Mouse (Mus musculus) forebrain, embryonic 11.5 days (tissue): ENCODE measurements at regions not wholly inside any gene's neighbourhood (a gene's known extent, or its start where the extent isn't known, plus 50 kb on each side); places are given as distances from the start of the nearest gene placed in this dataset.
A peak's percentile ranks its signal among the peaks of the same experiment; 100 is the strongest.

Source experiments
- ATAC-seq: fragments of 200-750 bp; cut with Nextera tagmentation; replicated peaks from 2 replicates; pipeline ENCODE4 v1.8.0; 2017; ENCODE audit warnings: moderate TSS enrichment; ENCODE audit not compliant: low FRiP score
- DNase-seq: peaks from one replicate; pipeline ENCODE4 v3.0.0-alpha.2; 2017; ENCODE audit warnings: low spot score
- H3K27ac ChIP-seq: fragments of 300-500 bp; sonication (generic); 2 replicates; pipeline ENCODE4 v1.5.1; 2014; ENCODE audit warnings: low read depth, low read length
- H3K27me3 ChIP-seq: fragments of 300-500 bp; sonication (generic); 2 replicates; pipeline ENCODE4 v1.6.1; 2014; ENCODE audit warnings: mild to moderate bottlenecking, low read length, mixed read lengths; ENCODE audit not compliant: control insufficient read depth, insufficient read depth
- H3K36me3 ChIP-seq: fragments of 300-500 bp; sonication (generic); 2 replicates; pipeline ENCODE4 v1.6.1; 2014; ENCODE audit warnings: mild to moderate bottlenecking, low read length, moderate library complexity, mixed read lengths; ENCODE audit not compliant: control insufficient read depth, insufficient read depth
- H3K4me1 ChIP-seq: fragments of 300-500 bp; sonication (generic); replicated peaks from 2 replicates; pipeline ENCODE4 v1.6.1; 2014; ENCODE audit warnings: low read length, mixed read lengths; ENCODE audit not compliant: control insufficient read depth, insufficient read depth
- H3K4me2 ChIP-seq: fragments of 300-500 bp; sonication (generic); 2 replicates; pipeline ENCODE4 v1.6.1; 2014; ENCODE audit warnings: low read depth, mild to moderate bottlenecking, low read length, moderate library complexity, mixed read lengths; ENCODE audit not compliant: severe bottlenecking
- H3K4me3 ChIP-seq: fragments of 300-500 bp; sonication (generic); 2 replicates; pipeline ENCODE4 v1.5.1; 2014; ENCODE audit warnings: low read depth, low read length
- H3K9ac ChIP-seq: fragments of 300-500 bp; sonication (generic); 2 replicates; pipeline ENCODE4 v1.6.1; 2014; ENCODE audit warnings: low read length
- H3K9me3 ChIP-seq: fragments of 300-500 bp; sonication (generic); 2 replicates; pipeline ENCODE4 v1.6.1; 2016; ENCODE audit warnings: low read length, mixed read lengths; ENCODE audit not compliant: control insufficient read depth
- WGBS: fragments of 180-500 bp; shearing (Covaris S2); extraction: QIAGEN DNeasy Blood & Tissue Kit; methylation state at CpG from one replicate; pipeline ENCODE4 v1.1.7; 2014; 5-methylcytosine and 5-hydroxymethylcytosine counted together

GRCm38 (mm10) chr5:141080896-141081295, 80.5 kb upstream of the Card11 start:
- Histone ChIP-seq H3K4me2 (no peak overlapping the region), H3K36me3 (no peaks in the 10 kb centered on the region), H3K9me3 (no peaks in the 10 kb centered on the region), H3K4me1 (peaks cover 2% of the 10 kb centered on the region; the same call in 1 of the 2 replicates), H3K4me3 (no peak overlapping the region), H3K27ac (no peak overlapping the region), H3K27me3 (no peaks in the 10 kb centered on the region), H3K9ac (no peak overlapping the region)
- 82% methylated on average over 5 of the region's 5 CpGs for WGBS
- ATAC-seq (no peak), DNase-seq (no peak)

DNA sequence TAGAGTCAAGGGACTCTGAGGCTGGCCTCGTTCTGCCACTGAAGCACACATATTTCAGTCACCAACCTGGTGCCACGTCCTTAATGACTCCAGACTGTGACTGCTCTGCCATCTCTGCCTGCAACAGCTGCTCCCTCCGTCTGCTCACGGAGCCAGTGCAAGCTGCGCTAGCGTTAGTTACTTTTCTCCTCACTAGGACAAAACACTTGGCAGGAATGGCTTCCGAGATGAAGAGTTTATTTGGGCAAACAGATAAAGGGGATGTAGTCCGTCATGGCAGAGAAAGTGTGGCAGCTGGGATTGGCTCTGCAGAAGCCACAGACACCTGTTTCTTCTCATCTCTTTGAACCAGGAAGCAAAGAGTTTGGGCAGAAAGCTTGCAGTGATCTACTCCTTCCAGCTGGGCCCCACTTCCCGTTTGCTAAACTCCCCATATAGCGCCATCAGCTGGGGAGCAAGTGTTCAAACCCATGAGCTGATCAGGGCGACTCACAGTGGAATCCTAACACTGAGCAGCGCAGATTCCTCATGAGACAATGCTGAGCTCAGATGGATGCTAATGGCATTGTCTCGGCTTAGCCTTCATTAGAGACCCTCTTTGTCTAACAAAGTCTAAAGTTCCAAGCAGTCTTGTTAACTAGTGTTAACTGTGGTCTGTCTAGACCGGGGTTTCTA, 83.8 kb upstream of the Card11 start:
- no peak for DNase-seq
- Histone ChIP-seq H3K36me3 (no peaks in the 10 kb centered on the region), H3K4me3 (no peak overlapping the region), H3K27me3 (no peaks in the 10 kb centered on the region), H3K4me1 (peaks cover 2% of the 10 kb centered on the region; the same call in 1 of the 2 replicates), H3K9me3 (no peaks in the 10 kb centered on the region), H3K9ac (no peak overlapping the region), H3K4me2 (no peak overlapping the region), H3K27ac (no peak overlapping the region)
- ATAC-seq = no peak
- 76% methylated on average over 14 of the region's 14 CpGs for WGBS

DNA sequence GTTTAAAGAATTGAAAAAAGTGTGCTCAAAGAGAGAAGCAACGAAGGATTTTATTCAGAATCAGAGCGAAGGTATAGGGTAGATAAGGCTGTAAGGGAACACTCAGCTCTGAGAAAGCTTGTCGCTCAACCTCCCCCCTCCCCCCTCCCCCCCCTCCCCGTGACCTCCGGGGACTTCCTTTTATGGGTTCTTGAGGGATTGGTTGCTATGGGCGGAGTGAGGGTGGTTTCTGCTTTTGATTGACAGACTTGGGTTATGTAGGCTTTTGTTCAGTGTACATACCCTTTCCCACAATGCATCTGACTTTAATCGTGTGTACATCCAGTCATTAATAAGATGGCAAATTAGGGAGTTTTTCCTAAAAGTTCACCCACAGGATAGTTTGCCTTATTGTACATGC, 84.4 kb upstream of the Card11 start:
- H3K9me3 ChIP-seq = no peaks in the 10 kb centered on the region
- no peak overlapping the region for H3K27ac ChIP-seq
- no peak overlapping the region for H3K4me3 ChIP-seq
- H3K27me3 ChIP-seq = no peaks in the 10 kb centered on the region
- no peaks in the 10 kb centered on the region for H3K36me3 ChIP-seq
- no peak overlapping the region for H3K4me2 ChIP-seq
- H3K9ac ChIP-seq = no peak overlapping the region
- peaks cover 2% of the 10 kb centered on the region; the same call in 1 of the 2 replicates for H3K4me1 ChIP-seq
- 0 out of 2 replicates have a peak, but pooled peaks have one; percentile 63 for ATAC-seq
- DNase-seq = no peak
- WGBS = 45% methylated on average over 6 of the region's 7 CpGs

DNA sequence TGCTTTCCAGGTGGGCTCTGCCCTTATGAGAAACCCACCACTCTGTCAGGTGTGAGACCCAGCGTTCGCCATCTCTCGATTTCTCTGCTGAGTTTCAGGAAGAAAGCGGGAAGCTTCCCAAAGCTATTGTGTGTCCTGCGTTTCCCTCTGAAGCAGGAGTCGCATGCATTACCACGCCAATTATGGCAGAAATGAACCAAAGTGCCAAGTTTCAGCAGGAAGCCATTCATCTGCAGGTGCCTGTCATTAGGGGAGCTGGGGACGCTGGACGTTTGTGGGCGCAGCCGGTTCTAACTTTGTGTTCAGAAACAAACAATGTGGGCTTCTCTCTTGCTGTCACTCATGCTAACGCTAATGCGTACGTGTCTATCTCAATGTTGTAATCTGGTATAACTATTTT, 91.3 kb upstream of the Card11 start:
- WGBS = 63% methylated on average over 14 of the region's 14 CpGs
- Histone ChIP-seq H3K27ac (no peak overlapping the region), H3K9ac (no peak overlapping the region), H3K9me3 (no peaks in the 10 kb centered on the region), H3K4me1 (peaks cover 5% of the 10 kb centered on the region; the same call in 1 of the 2 replicates), H3K27me3 (no peaks in the 10 kb centered on the region), H3K4me2 (no peak overlapping the region), H3K4me3 (no peak overlapping the region), H3K36me3 (no peaks in the 10 kb centered on the region)
- DNase-seq (no peak), ATAC-seq (no peak)

GRCm38 (mm10) chr5:141093641-141094040, 93.3 kb upstream of the Card11 start:
- 62% methylated on average over 4 of the region's 4 CpGs for WGBS
- Histone ChIP-seq H3K9ac (no peak overlapping the region), H3K4me2 (no peak overlapping the region), H3K27me3 (no peaks in the 10 kb centered on the region), H3K4me1 (peaks cover 5% of the 10 kb centered on the region; the same call in 1 of the 2 replicates), H3K27ac (no peak overlapping the region), H3K4me3 (no peak overlapping the region), H3K9me3 (no peaks in the 10 kb centered on the region), H3K36me3 (no peaks in the 10 kb centered on the region)
- ATAC-seq (no peak), DNase-seq (peak; percentile 68)

GRCm38 (mm10) chr5:141097878-141098277, 97.5 kb upstream of the Card11 start:
- H3K36me3 ChIP-seq = no peaks in the 10 kb centered on the region
- WGBS = 70% methylated on average over 4 of the region's 4 CpGs
- no peaks in the 10 kb centered on the region for H3K4me1 ChIP-seq
- no peak overlapping the region for H3K9ac ChIP-seq
- no peak overlapping the region for H3K27ac ChIP-seq
- H3K4me2 ChIP-seq = no peak overlapping the region
- H3K27me3 ChIP-seq = no peaks in the 10 kb centered on the region
- H3K9me3 ChIP-seq = no peaks in the 10 kb centered on the region
- ATAC-seq = no peak
- no peak overlapping the region for H3K4me3 ChIP-seq
- DNase-seq = no peak

DNA sequence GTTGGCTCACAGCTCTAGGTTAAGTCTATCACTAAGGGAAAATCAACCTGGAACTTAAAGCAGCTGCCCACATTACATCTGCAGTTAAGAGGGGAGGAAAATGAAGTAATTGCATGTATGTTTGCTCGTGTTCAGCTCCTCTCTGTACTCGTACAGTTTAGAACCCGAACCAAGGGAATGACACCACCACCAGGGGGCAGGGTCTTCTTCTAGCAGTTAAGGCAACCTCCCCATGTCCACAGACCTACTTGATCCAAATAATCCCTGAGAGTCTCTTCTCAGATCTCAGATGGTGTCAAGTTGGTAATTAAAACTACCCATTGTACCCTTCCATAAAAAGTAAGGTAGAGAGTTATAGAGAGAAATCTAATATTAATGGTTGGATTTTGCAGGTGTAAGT, 111.3 kb upstream of the Card11 start:
- ATAC-seq (no peak), DNase-seq (no peak)
- no peaks in the 10 kb centered on the region for H3K4me1 ChIP-seq
- 89% methylated on average over 3 of the region's 3 CpGs for WGBS
- no peak overlapping the region for H3K4me2 ChIP-seq
- no peak overlapping the region for H3K4me3 ChIP-seq
- H3K9me3 ChIP-seq = no peaks in the 10 kb centered on the region
- H3K9ac ChIP-seq = no peak overlapping the region
- no peak overlapping the region for H3K27ac ChIP-seq
- no peaks in the 10 kb centered on the region for H3K36me3 ChIP-seq
- H3K27me3 ChIP-seq = no peaks in the 10 kb centered on the region

DNA sequence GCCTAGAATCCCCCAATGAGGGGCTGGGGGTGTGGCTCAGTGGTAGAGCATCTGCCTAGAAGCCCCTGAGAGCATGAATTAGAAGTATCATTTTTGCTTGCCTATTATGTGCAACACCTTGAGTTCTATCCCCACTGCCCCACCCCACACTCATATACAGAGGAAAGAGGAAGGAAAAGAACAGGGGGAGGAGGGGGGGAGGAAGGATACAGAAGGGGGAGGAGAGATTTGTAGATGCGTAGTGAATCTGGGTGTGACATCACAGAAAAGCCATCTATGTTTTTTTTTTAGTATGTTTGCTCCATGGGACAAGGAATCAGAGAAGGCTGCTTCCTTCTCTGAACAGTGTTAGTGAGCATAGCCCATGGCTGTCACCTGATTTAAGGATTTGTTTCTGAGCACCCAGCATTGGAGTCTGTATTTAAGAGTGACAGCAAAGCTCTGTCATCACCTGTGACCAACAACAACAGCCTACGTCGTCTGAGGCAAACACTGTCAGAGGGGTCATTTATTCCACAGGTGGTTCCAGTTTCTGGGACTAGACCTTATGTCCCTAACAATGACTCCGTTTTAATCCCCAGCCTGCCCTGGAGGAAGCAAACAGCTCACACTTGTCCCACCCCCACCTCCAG, 115.0 kb upstream of the Card11 start:
- Histone ChIP-seq H3K9me3 (no peaks in the 10 kb centered on the region), H3K4me1 (no peaks in the 10 kb centered on the region), H3K4me3 (no peak overlapping the region), H3K27ac (no peak overlapping the region), H3K27me3 (no peaks in the 10 kb centered on the region), H3K4me2 (no peak overlapping the region), H3K9ac (no peak overlapping the region), H3K36me3 (no peaks in the 10 kb centered on the region)
- ATAC-seq (no peak), DNase-seq (no peak)
- 77% methylated on average over 4 of the region's 4 CpGs for WGBS

DNA sequence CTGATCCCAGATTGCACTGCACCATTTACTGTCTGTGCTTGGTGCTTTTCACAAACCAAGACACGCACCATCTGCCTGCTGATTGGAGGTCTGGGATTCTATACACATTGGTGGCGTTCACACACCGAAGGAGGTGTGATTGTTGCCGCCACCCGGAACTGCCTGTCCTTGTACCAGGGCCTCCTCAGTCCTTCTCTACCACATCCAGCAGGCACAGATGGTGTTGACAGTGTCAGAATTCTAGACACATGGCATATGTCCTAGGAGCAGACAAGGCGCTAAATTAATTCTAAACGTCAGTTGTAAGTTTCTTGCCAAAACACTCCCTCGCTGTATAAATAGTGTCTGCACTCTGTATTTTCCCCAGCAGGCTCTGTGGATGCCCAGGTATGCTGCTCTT, 115.6 kb upstream of the Card11 start:
- DNase-seq (no peak), ATAC-seq (no peak)
- Histone ChIP-seq H3K36me3 (no peaks in the 10 kb centered on the region), H3K27ac (no peak overlapping the region), H3K4me1 (no peaks in the 10 kb centered on the region), H3K27me3 (no peaks in the 10 kb centered on the region), H3K4me3 (no peak overlapping the region), H3K4me2 (no peak overlapping the region), H3K9me3 (no peaks in the 10 kb centered on the region), H3K9ac (no peak overlapping the region)
- 91% methylated on average over 8 of the region's 8 CpGs for WGBS
